Mouse (Mus musculus): Measurements from ENCODE around the gene Pla2g5. TPM values are rescaled to one million over a fixed set of nuclear protein-coding genes. Genes with fewer than 3 reads are reported as not detected.
"Not testable (repeated sequence)": the region's sequence is repeated elsewhere in the genome, so short reads cannot be mapped to it uniquely, and the experiment has no call there.

Gene Pla2g5
- polyA plus RNA-seq, 1 experiment, result not detected

DNA sequence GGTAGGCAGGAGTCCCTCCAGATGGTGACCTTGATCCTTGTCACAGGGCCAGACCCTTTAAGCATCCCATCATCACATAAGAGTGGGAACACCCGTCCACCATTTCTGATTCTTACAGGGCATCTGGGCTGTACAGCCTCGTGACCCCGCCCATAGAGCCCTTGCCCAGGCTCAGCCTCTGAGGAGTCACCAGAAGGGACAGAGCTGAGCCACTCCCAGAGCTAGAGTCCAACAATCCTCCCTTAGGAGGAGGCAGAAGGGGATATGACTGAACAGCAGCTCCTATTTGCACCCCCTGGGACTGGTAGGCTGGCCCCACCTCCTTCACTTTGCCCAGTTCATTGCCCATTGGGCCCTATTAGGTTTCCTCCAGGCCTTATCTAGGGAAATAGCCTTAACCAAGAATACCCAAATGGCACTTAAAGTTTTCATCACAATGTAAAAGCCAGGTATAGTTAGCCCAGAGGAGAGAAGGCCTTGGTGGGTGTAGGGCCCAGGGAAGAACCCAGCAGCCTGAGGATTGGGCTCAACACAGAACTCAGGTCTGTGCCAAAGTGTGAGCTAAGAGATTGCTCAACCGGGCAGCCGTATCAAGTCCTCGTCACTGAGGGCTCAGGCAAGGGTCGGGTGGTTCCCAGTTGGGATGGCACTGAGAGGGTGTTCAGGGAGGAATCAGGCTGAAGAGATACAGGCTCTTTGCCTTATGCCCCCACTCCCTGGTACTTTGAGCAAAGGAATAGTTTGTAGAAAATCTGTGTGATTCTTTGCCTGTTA lies 17.7 kb upstream of the Pla2g5 start:
- Histone ChIP-seq H3K27me3 (ENCODE audit: control insufficient read depth) (no peaks in the 10 kb centered on the region; the same call in 1 of the 2 replicates), H3K36me3 (ENCODE audit: control insufficient read depth) (no peaks in the 10 kb centered on the region), H3K9me3 (ENCODE audit: control insufficient read depth, low read length) (no peaks in the 10 kb centered on the region), H3K4me3 (replicated peaks) (no peak overlapping the region), H3K4me1 (ENCODE audit: control insufficient read depth) (no peaks in the 10 kb centered on the region)
- TF ChIP-seq GATA1 (IDR thresholded peaks at IDR 0.05; ENCODE audit: low read length), result no peak
- TF ChIP-seq TAL1 (IDR thresholded peaks at IDR 0.05; ENCODE audit: low read length), result no peak

DNA sequence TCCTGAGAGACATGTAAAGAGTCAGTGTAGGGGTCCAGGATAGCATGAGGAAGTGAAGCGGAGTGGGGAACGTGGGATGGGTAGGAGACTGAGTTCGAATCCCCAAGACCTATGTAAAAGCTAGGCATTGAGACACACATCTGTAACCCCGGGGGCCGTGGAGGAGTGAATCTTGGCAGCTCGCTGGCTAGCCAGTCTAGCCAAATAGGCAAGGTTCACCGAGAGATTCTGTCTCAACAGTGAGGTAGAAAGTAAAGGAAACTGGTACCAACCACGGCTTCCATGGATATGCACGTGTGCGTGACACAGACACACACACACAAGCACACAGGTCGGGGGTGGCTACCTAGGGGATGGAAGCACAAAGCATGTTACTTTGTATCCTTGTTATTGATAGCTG lies 16.5 kb upstream of the Pla2g5 start:
- TF ChIP-seq GATA1 (IDR thresholded peaks at IDR 0.05; ENCODE audit: low read length) (no peak), TAL1 (IDR thresholded peaks at IDR 0.05; ENCODE audit: low read length) (no peak)
- H3K4me3 ChIP-seq (replicated peaks), result no peak overlapping the region

DNA sequence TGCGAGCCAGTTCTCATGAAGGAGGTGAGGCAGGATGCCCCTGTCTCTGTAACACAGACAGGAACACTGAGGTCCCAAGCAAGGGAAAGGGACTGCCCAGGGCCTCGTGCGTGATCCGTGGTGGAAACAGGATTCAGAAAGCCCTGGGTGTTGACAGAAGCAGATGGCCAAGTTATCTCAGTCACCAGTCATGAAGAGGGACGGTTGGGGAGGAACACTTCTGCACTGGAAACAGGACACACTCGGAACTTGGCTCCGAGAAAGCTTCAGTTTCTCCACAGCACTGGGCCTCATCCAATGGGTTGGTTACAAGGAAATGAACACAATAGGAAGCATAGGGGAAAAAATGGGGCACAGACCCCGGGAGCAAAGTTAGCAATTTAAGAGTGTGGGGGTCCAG lies 15.5 kb upstream of the Pla2g5 start:
- Histone ChIP-seq H3K36me3 (ENCODE audit: control insufficient read depth) (no peaks in the 10 kb centered on the region), H3K9me3 (ENCODE audit: control insufficient read depth, low read length) (no peaks in the 10 kb centered on the region; the same call in 1 of the 2 replicates), H3K4me1 (ENCODE audit: control insufficient read depth) (no peaks in the 10 kb centered on the region), H3K27me3 (ENCODE audit: control insufficient read depth) (no peaks in the 10 kb centered on the region; the same call in 1 of the 2 replicates), H3K4me3 (replicated peaks) (no peak overlapping the region)
- TF ChIP-seq GATA1 (IDR thresholded peaks at IDR 0.05; ENCODE audit: low read length) (no peak), TAL1 (IDR thresholded peaks at IDR 0.05; ENCODE audit: low read length) (no peak)

More for the DNA sequence above, 16.5 kb upstream of the Pla2g5 start:
- no peaks in the 10 kb centered on the region; the same call in 1 of the 2 replicates for H3K9me3 ChIP-seq (ENCODE audit: control insufficient read depth, low read length)
- H3K4me1 ChIP-seq (ENCODE audit: control insufficient read depth), result no peaks in the 10 kb centered on the region
- H3K36me3 ChIP-seq (ENCODE audit: control insufficient read depth), result no peaks in the 10 kb centered on the region
- H3K27me3 ChIP-seq (ENCODE audit: control insufficient read depth), result no peaks in the 10 kb centered on the region; the same call in 1 of the 2 replicates

DNA sequence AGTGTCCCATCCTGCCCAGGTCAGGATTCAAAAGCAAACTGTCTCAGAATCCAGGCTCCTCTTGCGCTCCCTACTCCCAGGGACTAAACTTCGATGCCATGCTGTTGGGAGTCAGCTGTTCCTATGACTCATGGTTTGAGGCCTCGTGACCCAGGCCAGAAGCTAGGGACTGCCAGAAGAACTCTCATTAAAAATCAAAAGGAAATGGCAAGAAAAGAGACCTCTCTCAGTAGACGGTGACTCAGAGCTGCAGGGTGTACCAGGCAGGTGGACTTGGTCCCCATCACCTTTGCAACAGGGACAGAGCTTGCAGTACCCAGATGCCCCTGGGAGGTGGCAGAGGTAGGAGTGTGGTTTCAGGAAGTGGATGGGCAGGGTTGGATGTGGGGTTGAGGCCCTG lies 14.4 kb upstream of the Pla2g5 start, which contains the start of gene Pla2g2e:
Gene Pla2g2e (plus strand): TSS at position 212 of the 400 bp plus-strand sequence.
- Histone ChIP-seq H3K27me3 (ENCODE audit: control insufficient read depth) (no peaks in the 10 kb centered on the region; the same call in 1 of the 2 replicates), H3K36me3 (ENCODE audit: control insufficient read depth) (no peaks in the 10 kb centered on the region), H3K4me3 (replicated peaks) (no peak within 1 kb of the TSS), H3K4me1 (ENCODE audit: control insufficient read depth) (no peaks in the 10 kb centered on the region), H3K9me3 (ENCODE audit: control insufficient read depth, low read length) (no peaks in the 10 kb centered on the region; the same call in 1 of the 2 replicates)
- TF ChIP-seq TAL1 (IDR thresholded peaks at IDR 0.05; ENCODE audit: low read length) (no peak), GATA1 (IDR thresholded peaks at IDR 0.05; ENCODE audit: low read length) (no peak)

DNA sequence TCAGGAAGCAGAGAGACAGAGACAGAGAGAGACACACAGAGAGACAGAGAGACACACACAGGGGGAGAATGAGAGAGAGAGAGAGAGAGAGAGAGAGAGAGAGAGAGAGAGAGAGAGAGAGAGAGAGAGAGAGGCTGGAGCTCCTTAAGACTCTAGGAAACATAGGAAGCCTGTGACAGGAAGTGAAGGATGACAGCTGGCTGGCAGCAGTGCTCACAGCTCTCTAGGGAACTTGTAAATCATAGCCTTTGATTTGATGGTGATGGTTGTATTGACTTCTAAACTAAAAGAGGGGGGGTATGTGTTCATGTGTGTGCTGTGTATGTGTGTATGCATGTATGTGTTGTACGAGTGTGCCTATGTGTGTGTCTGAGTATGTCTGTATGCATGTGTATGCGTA lies 12.7 kb upstream of the Pla2g5 start:
- no peak for TF ChIP-seq TAL1 (IDR thresholded peaks at IDR 0.05; ENCODE audit: low read length)
- no peak for TF ChIP-seq GATA1 (IDR thresholded peaks at IDR 0.05; ENCODE audit: low read length)
- Histone ChIP-seq H3K4me3 (replicated peaks) (no peak overlapping the region), H3K9me3 (ENCODE audit: control insufficient read depth, low read length) (no peaks in the 10 kb centered on the region; the same call in 1 of the 2 replicates), H3K36me3 (ENCODE audit: control insufficient read depth) (no peaks in the 10 kb centered on the region), H3K4me1 (ENCODE audit: control insufficient read depth) (no peaks in the 10 kb centered on the region), H3K27me3 (ENCODE audit: control insufficient read depth) (no peaks in the 10 kb centered on the region; the same call in 1 of the 2 replicates)

DNA sequence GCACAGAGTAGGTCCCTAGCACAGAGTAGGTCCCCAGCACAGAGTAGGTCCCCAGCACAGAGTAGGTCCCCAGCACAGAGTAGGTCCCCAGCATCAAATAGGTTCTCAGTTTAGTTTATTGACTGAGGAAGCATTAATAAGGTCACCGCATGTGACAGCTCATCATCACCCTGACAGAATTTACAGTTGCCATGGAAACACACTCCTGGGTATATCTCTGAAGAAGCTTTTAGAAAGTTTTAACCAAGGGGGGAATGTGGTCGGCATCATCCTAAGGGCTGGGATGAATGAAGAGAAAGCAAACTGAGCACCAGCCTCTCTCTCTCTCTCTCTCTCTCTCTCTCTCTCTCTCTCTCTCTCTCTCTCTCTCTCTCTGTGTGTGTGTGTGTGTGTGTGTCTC lies 12.0 kb upstream of the Pla2g5 start:
- H3K9me3 ChIP-seq (ENCODE audit: control insufficient read depth, low read length); H3K4me1 ChIP-seq (ENCODE audit: control insufficient read depth); H3K36me3 ChIP-seq (ENCODE audit: control insufficient read depth); H3K4me3 ChIP-seq (replicated peaks); H3K27me3 ChIP-seq (ENCODE audit: control insufficient read depth): not testable (repeated sequence)

DNA sequence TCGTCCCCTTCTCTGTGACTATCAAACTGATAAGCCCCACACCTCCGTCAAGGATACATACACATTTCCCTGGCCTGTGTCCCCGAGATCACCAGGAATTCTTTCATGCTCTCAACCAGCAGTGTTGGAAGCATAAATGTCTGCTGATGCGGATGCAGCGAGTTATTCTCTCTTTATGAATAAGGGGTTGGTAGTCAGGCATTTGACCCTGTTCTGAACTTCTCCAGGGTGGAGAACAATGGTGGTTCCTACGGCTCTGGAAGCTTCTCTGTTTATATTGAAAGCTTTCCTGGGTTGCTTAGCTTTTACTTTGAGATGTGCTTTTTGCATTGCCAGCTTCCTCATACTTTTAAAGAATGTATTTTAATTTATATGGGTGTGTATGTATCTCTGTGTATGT lies 10.6 kb upstream of the Pla2g5 start, which contains the start of gene Gm13030:
Gene Gm13030 (minus strand): TSS at position 101 of the 400 bp plus-strand sequence.
- TF ChIP-seq GATA1 (IDR thresholded peaks at IDR 0.05; ENCODE audit: low read length) (no peak), TAL1 (IDR thresholded peaks at IDR 0.05; ENCODE audit: low read length) (no peak)
- H3K27me3 ChIP-seq (ENCODE audit: control insufficient read depth), result no peaks in the 10 kb centered on the region
- H3K4me3 ChIP-seq (replicated peaks), result no peak within 1 kb of the TSS
- H3K4me1 ChIP-seq (ENCODE audit: control insufficient read depth), result no peaks in the 10 kb centered on the region
- H3K9me3 ChIP-seq (ENCODE audit: control insufficient read depth, low read length), result no peaks in the 10 kb centered on the region; the same call in 1 of the 2 replicates
- no peaks in the 10 kb centered on the region for H3K36me3 ChIP-seq (ENCODE audit: control insufficient read depth)

DNA sequence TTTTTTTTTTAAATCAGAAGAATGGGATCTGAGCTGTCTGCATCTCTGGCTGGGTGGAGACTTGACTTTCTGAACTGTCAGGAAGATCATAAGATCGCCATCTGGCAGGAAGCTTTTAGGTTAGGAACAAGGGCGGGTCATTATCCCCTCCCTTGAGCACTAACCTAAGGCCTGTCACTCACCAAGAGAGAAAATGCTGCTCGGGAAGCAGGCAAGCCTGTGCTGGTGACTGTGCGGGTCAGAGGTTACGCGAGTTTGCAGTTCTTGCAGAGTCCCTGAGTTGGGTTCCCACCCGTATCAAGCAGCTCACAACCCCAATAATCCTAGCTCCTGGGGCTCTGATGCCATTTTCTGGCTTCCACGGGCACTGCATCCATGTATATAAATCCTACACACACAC lies 5.4 kb upstream of the Pla2g5 start:
- Histone ChIP-seq H3K36me3 (ENCODE audit: control insufficient read depth) (no peaks in the 10 kb centered on the region), H3K4me1 (ENCODE audit: control insufficient read depth) (no peaks in the 10 kb centered on the region), H3K4me3 (replicated peaks) (no peak overlapping the region), H3K9me3 (ENCODE audit: control insufficient read depth, low read length) (no peaks in the 10 kb centered on the region), H3K27me3 (ENCODE audit: control insufficient read depth) (no peaks in the 10 kb centered on the region)
- TF ChIP-seq TAL1 (IDR thresholded peaks at IDR 0.05; ENCODE audit: low read length) (no peak), GATA1 (IDR thresholded peaks at IDR 0.05; ENCODE audit: low read length) (no peak)

DNA sequence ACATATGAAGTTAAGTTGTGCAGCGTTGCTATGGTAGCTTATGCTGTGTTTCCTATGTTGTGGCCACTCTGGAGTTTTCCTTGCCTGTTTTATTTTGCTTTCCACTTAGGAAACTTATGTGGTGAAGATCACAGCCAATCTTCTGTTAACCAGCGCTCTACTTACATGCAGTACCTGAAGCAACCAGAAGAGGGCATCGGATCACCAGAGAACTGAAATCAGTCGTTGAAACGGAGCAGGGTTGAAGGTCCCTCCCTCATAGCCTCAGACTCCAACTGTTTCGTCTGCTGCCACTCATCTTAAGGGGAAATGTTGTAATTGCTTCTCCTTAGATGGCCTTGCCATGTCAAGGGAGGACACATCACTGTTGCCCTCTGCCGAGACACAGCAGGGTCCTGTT lies 3.1 kb upstream of the Pla2g5 start:
- Histone ChIP-seq H3K4me1 (ENCODE audit: control insufficient read depth) (no peaks in the 10 kb centered on the region), H3K4me3 (replicated peaks) (no peak overlapping the region), H3K27me3 (ENCODE audit: control insufficient read depth) (no peaks in the 10 kb centered on the region), H3K36me3 (ENCODE audit: control insufficient read depth) (no peaks in the 10 kb centered on the region), H3K9me3 (ENCODE audit: control insufficient read depth, low read length) (no peaks in the 10 kb centered on the region)
- no peak for TF ChIP-seq TAL1 (IDR thresholded peaks at IDR 0.05; ENCODE audit: low read length)
- no peak for TF ChIP-seq GATA1 (IDR thresholded peaks at IDR 0.05; ENCODE audit: low read length)
